Mouse (Mus musculus) CH12.LX (cell line): Measurements from ENCODE around the gene Stag1. TPM values are rescaled to one million over a fixed set of nuclear protein-coding genes. Genes with fewer than 3 reads are reported as not detected.
A peak's percentile ranks its signal among the peaks of the same experiment; 100 is the strongest.

Source experiments
- DNase-seq: peaks from one replicate; pipeline ENCODE4 v3.0.0-alpha.2; 2013; ENCODE audit errors: extremely low read depth
- H3K27ac ChIP-seq: 2 replicates; pipeline ENCODE4 v1.5.1; 2012; ENCODE audit warnings: low read depth, mild to moderate bottlenecking, control low read depth, moderate library complexity; ENCODE audit not compliant: insufficient read depth
- H3K27me3 ChIP-seq: replicated peaks from 2 replicates; pipeline ENCODE3; 2012; ENCODE audit warnings: inconsistent platforms
- H3K36me3 ChIP-seq, 2 experiments: replicated peaks in 1 of 2; 2 replicates each; pipeline versions ENCODE3 to v1.6.1; 2012; ENCODE audit warnings: inconsistent platforms in 1 of 2, low read length in 1 of 2, mild to moderate bottlenecking in 1 of 2, mixed read lengths in 1 of 2, moderate library complexity in 1 of 2; ENCODE audit not compliant: control insufficient read depth in 1 of 2, insufficient read depth in 1 of 2
- H3K4me1 ChIP-seq, 2 experiments: 2 replicates each; pipeline ENCODE4 v1.6.1; 2012; ENCODE audit warnings: inconsistent platforms in 1 of 2, moderate library complexity in 1 of 2; ENCODE audit not compliant: insufficient read depth in 2 of 2, control insufficient read depth in 1 of 2
- H3K4me2 ChIP-seq: 2 replicates; pipeline ENCODE4 v1.6.1; 2012; ENCODE audit warnings: low read depth, mild to moderate bottlenecking, control low read depth; ENCODE audit not compliant: poor library complexity, insufficient read depth, severe bottlenecking
- H3K4me3 ChIP-seq, 3 experiments: fragments of 150-350 bp in 1 of 3; sonication (generic) in 1 of 3; replicated peaks in 1 of 3; 2 replicates each; pipeline versions ENCODE3 to v1.5.1; 2011 to 2012; ENCODE audit warnings: low read depth in 2 of 3, low read length in 2 of 3, mild to moderate bottlenecking in 2 of 3, moderate library complexity in 2 of 3, control low read depth in 1 of 3, improper control_type of control experiment in 1 of 3, inconsistent platforms in 1 of 3, mixed read lengths in 1 of 3; ENCODE audit not compliant: poor library complexity in 1 of 3
- H3K79me2 ChIP-seq: replicated peaks from 2 replicates; pipeline ENCODE4 v1.6.1; 2012; ENCODE audit warnings: mild to moderate bottlenecking, moderate library complexity; ENCODE audit not compliant: control insufficient read depth, poor library complexity, insufficient read depth, severe bottlenecking; ENCODE audit errors: extremely low read depth
- H3K9ac ChIP-seq: 2 replicates; pipeline ENCODE4 v1.6.1; 2012; ENCODE audit warnings: low read depth, mild to moderate bottlenecking, control low read depth, moderate library complexity; ENCODE audit not compliant: insufficient read depth
- H3K9me3 ChIP-seq: replicated peaks from 2 replicates; pipeline ENCODE3; 2012; ENCODE audit warnings: low read length, inconsistent platforms, mixed read lengths
- CHD1 ChIP-seq: IDR thresholded peaks from 2 replicates; pipeline ENCODE4 v1.6.1; 2012; ENCODE audit warnings: low read depth, low read length, improper control_type of control experiment, inconsistent platforms
- CHD2 ChIP-seq: IDR thresholded peaks from 2 replicates; pipeline ENCODE4 v1.6.1; 2011; ENCODE audit warnings: low read length, improper control_type of control experiment
- CTCF ChIP-seq, 2 experiments: IDR thresholded peaks in 1 of 2; conservative IDR thresholded peaks in 1 of 2; 2 replicates each; pipeline ENCODE4 v1.5.1; 2011 to 2012; ENCODE audit warnings: low read depth in 2 of 2, low read length in 2 of 2, improper control_type of control experiment in 1 of 2, inconsistent platforms in 1 of 2, mild to moderate bottlenecking in 1 of 2, moderate library complexity in 1 of 2
- EP300 ChIP-seq: IDR thresholded peaks from 2 replicates; pipeline ENCODE4 v1.6.1; 2011; ENCODE audit warnings: low read length, improper control_type of control experiment
- HCFC1 ChIP-seq: IDR thresholded peaks from 2 replicates; pipeline ENCODE4 v1.6.1; 2012; ENCODE audit warnings: low read depth, mild to moderate bottlenecking, inconsistent platforms, low read length, improper control_type of control experiment
- IRF4 ChIP-seq: IDR thresholded peaks from 2 replicates; pipeline ENCODE4 v1.6.1; 2014; ENCODE audit warnings: low read depth, mild to moderate bottlenecking, inconsistent platforms, low read length, improper control_type of control experiment
- KAT2A ChIP-seq: IDR thresholded peaks from 2 replicates; pipeline ENCODE4 v1.6.1; 2012; ENCODE audit warnings: low read length, improper control_type of control experiment, inconsistent platforms; ENCODE audit not compliant: insufficient replicate concordance
- MAZ ChIP-seq: IDR thresholded peaks from 2 replicates; pipeline ENCODE4 v1.6.1; 2012; ENCODE audit warnings: low read depth, mild to moderate bottlenecking, inconsistent platforms, low read length, improper control_type of control experiment, moderate library complexity
- MEF2A ChIP-seq: IDR thresholded peaks from 2 replicates; pipeline ENCODE4 v1.6.1; 2014; ENCODE audit warnings: low read depth, mild to moderate bottlenecking, inconsistent platforms, low read length, improper control_type of control experiment, borderline replicate concordance
- PAX5 ChIP-seq: IDR thresholded peaks from 2 replicates; pipeline ENCODE4 v1.6.1; 2012; ENCODE audit warnings: low read length, inconsistent platforms, mixed read lengths
- POLR2A ChIP-seq: IDR thresholded peaks from 2 replicates; pipeline ENCODE4 v1.6.1; 2011; ENCODE audit warnings: low read depth, mild to moderate bottlenecking, improper control_type of control experiment, low read length
- RAD21 ChIP-seq: IDR thresholded peaks from 2 replicates; pipeline ENCODE4 v1.6.1; 2011; ENCODE audit warnings: low read depth, mild to moderate bottlenecking, low read length, improper control_type of control experiment, moderate library complexity
- SMC3 ChIP-seq: IDR thresholded peaks from 2 replicates; pipeline ENCODE4 v1.6.1; 2011; ENCODE audit warnings: low read depth, low read length, improper control_type of control experiment
- TBP ChIP-seq: conservative IDR thresholded peaks from 2 replicates; pipeline ENCODE4 v1.6.1; 2011; ENCODE audit warnings: low read depth, low read length, improper control_type of control experiment
- TCF12 ChIP-seq: IDR thresholded peaks from 2 replicates; pipeline ENCODE4 v1.6.1; 2014; ENCODE audit warnings: low read depth, mild to moderate bottlenecking, inconsistent platforms, low read length, improper control_type of control experiment
- UBTF ChIP-seq: IDR thresholded peaks from 2 replicates; pipeline ENCODE4 v1.6.1; 2012; ENCODE audit warnings: low read depth, mild to moderate bottlenecking, inconsistent platforms, low read length, improper control_type of control experiment, moderate library complexity
- ZMIZ1 ChIP-seq: IDR thresholded peaks from 2 replicates; pipeline ENCODE4 v1.6.1; 2012; ENCODE audit warnings: low read depth, mild to moderate bottlenecking, inconsistent platforms, low read length, improper control_type of control experiment
- ZNF384 ChIP-seq: IDR thresholded peaks from 2 replicates; pipeline ENCODE4 v1.6.1; 2012; ENCODE audit warnings: low read depth, low read length, improper control_type of control experiment, inconsistent platforms
- dilution Hi-C: fragments of 300-500 bp; cut with MboI; formaldehyde crosslinking; loops from 2 replicates; pipeline ENCODE4 v1.14.3; 2020; ENCODE audit warnings: low sequenced_read_pairs; ENCODE audit not compliant: extremely low pct_unique_long_range_greater_than_20kb, extremely low pct_ligation_motif_present
- in situ Hi-C: fragments of 300-500 bp; cut with MboI; formaldehyde crosslinking; loops from 3 replicates; pipeline ENCODE4 v1.14.3; 2019; ENCODE audit warnings: low sequenced_read_pairs, low pct_ligation_motif_present, low pct_unique_long_range_greater_than_20kb, mixed read lengths
- polyA plus RNA-seq: library from polyadenylated mRNA; unstranded; fragments of >175 nt; gene quantifications from 2 replicates; pipeline ENCODE4 v1.2.1, GENCODE M21; 2012; ENCODE audit warnings: low read depth; ENCODE audit not compliant: insufficient read length
- total RNA-seq, 2 experiments: library from RNA; depleted of rRNA; stranded (reverse); fragments of 300-350 nt in 1 of 2; fragments of >200 nt in 1 of 2; gene quantifications; 2 replicates each; pipeline ENCODE4 v1.2.3; 2012 to 2014

Stag1 gene
- total and polyA plus RNA-seq, 3 experiments, result 24.5 to 45.9 (median 33.7) TPM

- in situ Hi-C loops, result no loop called here
Observed at GRCm38 (mm10) chr9:100993937-100994336, 396.3 kb downstream of the Stag1 start.

GRCm38 (mm10) chr9:100997138-100997537 lies 399.5 kb downstream of the Stag1 start:
- TF ChIP-seq CHD2 (no peak), ZMIZ1 (no peak), IRF4 (no peak), ZNF384 (no peak), RAD21 (no peak), TCF12 (no peak), HCFC1 (no peak)
- TF ChIP-seq, all 38 proteins: peak for 0
- Histone ChIP-seq H3K36me3 (peaks cover 10 to 50% of the 10 kb centered on the region in 2 experiments), H3K79me2 (no peaks in the 10 kb centered on the region), H3K27ac (no peak overlapping the region), H3K9me3 (peaks cover 13% of the 10 kb centered on the region), H3K4me1 (peaks cover 2 to 16% of the 10 kb centered on the region in 2 experiments; a peak in 3 of 4 replicates), H3K4me3 (no peak overlapping the region), H3K27me3 (no peaks in the 10 kb centered on the region), H3K4me2 (no peak overlapping the region), H3K9ac (no peak overlapping the region)
- no peak for DNase-seq
- in situ Hi-C loops, result no loop called here
- dilution Hi-C loops, result no loop called here

More at GRCm38 (mm10) chr9:100993937-100994336, 396.3 kb downstream of the Stag1 start:
- no peak overlapping the region for H3K9ac ChIP-seq
- TF ChIP-seq EP300, result no peak
- no peak for TF ChIP-seq CHD1
- no peak overlapping the region for H3K4me2 ChIP-seq
- H3K27me3 ChIP-seq, result no peaks in the 10 kb centered on the region
- H3K27ac ChIP-seq, result no peak overlapping the region
- H3K9me3 ChIP-seq, result peaks cover 13% of the 10 kb centered on the region
- H3K36me3 ChIP-seq, result peaks cover 7 to 46% of the 10 kb centered on the region in 2 experiments
- peaks cover 2 to 16% of the 10 kb centered on the region in 2 experiments; a peak in 3 of 4 replicates for H3K4me1 ChIP-seq
- dilution Hi-C loops, result no loop called here
- H3K79me2 ChIP-seq, result no peaks in the 10 kb centered on the region
- DNase-seq, result no peak
- H3K4me3 ChIP-seq, result no peak overlapping the region

- Histone ChIP-seq H3K4me2 (no peak overlapping the region), H3K4me1 (no peaks in the 10 kb centered on the region), H3K9me3 (peaks cover 16% of the 10 kb centered on the region), H3K27me3 (no peaks in the 10 kb centered on the region), H3K9ac (no peak overlapping the region), H3K36me3 (peaks cover 3 to 24% of the 10 kb centered on the region in 2 experiments), H3K27ac (no peak overlapping the region), H3K4me3 (no peak overlapping the region), H3K79me2 (no peaks in the 10 kb centered on the region)
- in situ Hi-C loops, result loop anchor here (25.0 kb wide), 1 partner anchor 135 kb away; no protein-coding TSS in a partner anchor
- TF ChIP-seq TBP, result no peak
- TF ChIP-seq KAT2A, result no peak
- TF ChIP-seq POLR2A, result no peak
- peak; percentile 53 to 60 for TF ChIP-seq CTCF (conservative IDR thresholded peaks at IDR 0.05 in 1 of 2, IDR thresholded peaks at IDR 0.05 in 1 of 2; ENCODE audit: low read depth in 2 of 2, low read length in 2 of 2)
- no peak for TF ChIP-seq CHD1
- TF ChIP-seq MAZ, result no peak
- no peak for TF ChIP-seq UBTF
- TF ChIP-seq MEF2A, result no peak
- TF ChIP-seq ZNF384, result no peak
- TF ChIP-seq IRF4, result no peak
- peak; percentile 35 for TF ChIP-seq SMC3
- peak; percentile 51 for TF ChIP-seq RAD21
- TF ChIP-seq TCF12, result no peak
- TF ChIP-seq PAX5, result no peak
- dilution Hi-C loops, result no loop called here
- peak; percentile 24 for DNase-seq
Observed at GRCm38 (mm10) chr9:101002053-101002452, 404.5 kb downstream of the Stag1 start.
